Mouse (Mus musculus): ENCODE measurements around the gene Tax1bp1.

- TF ChIP-seq CTCF (IDR thresholded peaks at IDR 0.05; ENCODE audit: low read depth, low read length) = no peak
- TF ChIP-seq POLR2A (IDR thresholded peaks at IDR 0.05; ENCODE audit: extremely low read depth, insufficient read depth, low read length) = no peak
Measured at GRCm38 (mm10) chr6:52705280-52705679, 8.2 kb upstream of the Tax1bp1 start.

Data from liver, adult 2 months (tissue).